Mouse (Mus musculus) retina, embryonic 14.5 days (tissue): ENCODE measurements around the gene Parp8.

ENCODE experiments used
- DNase-seq: peaks from one replicate; pipeline ENCODE4 v3.0.0-alpha.2; 2015; ENCODE audit warnings: low spot score

Parp8 gene

GRCm38 (mm10) chr13:116843937-116844336 is 181.4 kb downstream of the Parp8 start:
- DNase-seq, result no peak

- no peak for DNase-seq
These were observed 194.4 kb downstream of the Parp8 start for GRCm38 (mm10) chr13:116830984-116831383.

GRCm38 (mm10) chr13:116829015-116829414 is 196.3 kb downstream of the Parp8 start:
- no peak for DNase-seq

GRCm38 (mm10) chr13:116811456-116811855 is 213.9 kb downstream of the Parp8 start:
- DNase-seq, result no peak
